Mouse (Mus musculus) liver, postnatal 0 days (tissue): ENCODE data around the gene Atp9a.

Experiments
- CTCF ChIP-seq: sonication (generic); IDR thresholded peaks from 2 replicates; pipeline ENCODE4 v1.5.1; 2016; ENCODE audit warnings: antibody characterized with exemption, low read depth
- EP300 ChIP-seq: IDR thresholded peaks from 2 replicates; pipeline ENCODE4 v1.6.1; 2016; ENCODE audit warnings: antibody characterized with exemption, low read depth, mild to moderate bottlenecking

- TF ChIP-seq CTCF: no peak
- TF ChIP-seq EP300: no peak
Measured at GRCm38 (mm10) chr2:168695027-168695403, 47.2 kb downstream of the Atp9a start.
